Mouse (Mus musculus): ENCODE results near the gene Sept4.

Gene Sept4

DNA sequence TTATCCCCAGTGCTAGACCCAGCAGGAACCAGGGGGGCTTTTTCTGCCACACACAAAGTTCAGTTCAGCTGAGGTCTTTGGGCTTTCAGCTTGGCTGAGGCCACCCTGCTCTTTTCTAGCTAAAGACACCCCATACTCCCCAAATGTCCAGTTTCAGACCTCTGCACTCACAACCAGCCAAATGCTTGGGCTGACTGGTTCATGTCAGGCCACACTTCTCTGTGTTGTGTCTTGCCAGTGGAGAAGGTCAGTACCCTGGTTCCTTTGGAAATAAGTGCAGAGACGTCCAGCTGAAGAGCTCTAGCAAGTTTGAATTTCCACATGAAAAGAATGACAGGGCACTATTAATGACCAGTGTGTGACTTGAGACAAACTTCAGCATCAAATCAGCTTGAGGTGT is 11.0 kb downstream of the Sept4 start:
- no peak for DNase-seq

DNA sequence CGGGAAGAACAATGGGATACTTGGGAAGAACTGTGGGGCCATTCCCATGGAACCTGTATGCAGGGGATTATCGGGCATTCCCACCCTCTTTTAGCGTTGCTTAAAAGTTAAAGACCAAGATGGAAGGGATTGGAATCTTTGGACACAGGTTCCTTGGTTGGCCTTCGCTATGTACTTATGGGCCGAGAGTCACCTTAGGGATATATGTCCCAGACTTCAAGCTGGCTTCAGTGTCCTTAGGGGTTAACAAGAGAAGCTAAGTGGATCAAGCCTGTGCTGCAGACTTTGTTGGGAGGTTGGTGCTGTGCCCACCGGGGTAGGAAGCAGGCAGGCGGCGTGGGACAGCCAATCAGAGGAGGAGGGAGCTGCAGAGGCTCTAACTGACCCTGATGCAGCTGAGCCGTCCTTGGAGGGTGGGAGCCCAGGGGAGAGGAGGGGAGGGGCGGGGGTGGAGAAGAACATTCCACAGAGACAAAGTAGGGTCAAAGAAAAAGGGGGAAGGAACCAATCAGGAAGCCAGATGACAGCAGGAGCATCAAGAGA is 11.9 kb downstream of the Sept4 start:
- no peak for DNase-seq

DNA sequence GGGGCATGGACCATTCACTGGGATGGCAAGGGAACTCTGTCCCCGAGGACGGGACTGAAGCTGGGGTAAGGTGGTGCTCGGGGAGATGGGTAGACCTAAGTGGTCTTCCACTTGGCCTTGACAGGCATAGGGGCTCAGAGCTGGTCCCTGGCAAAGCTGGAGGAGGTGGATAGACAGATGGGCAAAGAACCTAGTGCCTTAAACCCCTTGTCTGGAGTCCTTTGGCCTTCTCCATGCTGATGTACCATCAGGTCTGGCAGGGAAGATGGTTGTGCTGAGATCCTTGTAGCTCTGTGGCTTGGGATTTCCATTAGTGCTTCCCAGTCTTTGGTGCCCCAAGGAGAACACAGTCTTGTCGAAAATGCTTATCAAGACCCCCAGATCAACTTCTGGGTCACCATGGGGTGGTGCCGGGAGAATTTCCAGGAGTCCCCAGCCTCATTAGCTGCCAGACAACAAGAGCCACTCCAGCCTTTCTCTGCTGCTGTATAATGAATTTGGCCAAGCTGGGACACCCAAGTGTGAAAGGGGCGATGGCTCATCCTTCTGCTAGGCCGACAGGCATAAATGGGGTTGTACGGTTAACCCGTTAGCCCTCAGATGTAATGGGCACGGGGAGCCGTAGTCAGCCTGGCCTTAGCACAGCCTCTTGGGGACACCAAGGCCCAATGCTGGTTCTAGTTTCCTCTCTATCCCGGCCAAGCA is 12.6 kb downstream of the Sept4 start:
- DNase-seq: no peak

DNA sequence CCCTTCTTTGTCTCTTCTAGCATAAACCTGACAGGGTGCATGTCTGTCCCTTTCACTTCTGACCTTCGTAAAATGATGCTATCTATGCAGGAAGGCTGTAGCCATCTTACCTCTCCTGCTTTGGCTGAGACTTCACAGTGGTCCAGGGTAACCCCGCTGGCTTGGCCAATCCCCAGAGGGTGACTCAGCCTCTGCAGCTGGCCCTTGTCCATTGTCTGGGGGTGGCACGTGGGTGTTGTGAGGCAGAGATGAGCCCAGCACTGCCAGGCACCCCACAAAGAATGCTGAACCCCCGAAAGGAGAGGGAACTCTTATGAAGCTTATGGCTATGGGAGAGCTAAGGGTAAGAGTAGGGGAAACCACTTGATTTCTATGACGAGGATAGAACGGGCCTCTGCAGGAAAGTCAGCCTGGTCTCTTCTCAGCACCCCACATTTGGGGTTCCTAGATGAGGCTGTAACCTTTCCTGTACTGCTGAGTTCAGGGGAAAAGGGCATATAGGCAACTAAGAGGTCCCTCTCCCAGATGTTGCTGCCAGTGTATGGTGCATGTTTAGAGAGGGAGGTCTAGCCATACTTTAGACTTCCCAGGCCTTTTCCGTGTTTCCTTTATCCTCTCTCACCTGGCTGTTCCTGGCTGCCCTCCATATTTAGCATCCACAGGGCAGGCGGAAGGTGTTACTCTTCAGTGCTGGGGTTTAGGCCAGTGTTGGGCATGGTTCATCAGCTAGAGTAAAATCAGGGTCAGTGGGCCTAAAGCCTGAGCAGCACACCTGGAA is 13.4 kb downstream of the Sept4 start:
- peak; percentile 52 for DNase-seq

DNA sequence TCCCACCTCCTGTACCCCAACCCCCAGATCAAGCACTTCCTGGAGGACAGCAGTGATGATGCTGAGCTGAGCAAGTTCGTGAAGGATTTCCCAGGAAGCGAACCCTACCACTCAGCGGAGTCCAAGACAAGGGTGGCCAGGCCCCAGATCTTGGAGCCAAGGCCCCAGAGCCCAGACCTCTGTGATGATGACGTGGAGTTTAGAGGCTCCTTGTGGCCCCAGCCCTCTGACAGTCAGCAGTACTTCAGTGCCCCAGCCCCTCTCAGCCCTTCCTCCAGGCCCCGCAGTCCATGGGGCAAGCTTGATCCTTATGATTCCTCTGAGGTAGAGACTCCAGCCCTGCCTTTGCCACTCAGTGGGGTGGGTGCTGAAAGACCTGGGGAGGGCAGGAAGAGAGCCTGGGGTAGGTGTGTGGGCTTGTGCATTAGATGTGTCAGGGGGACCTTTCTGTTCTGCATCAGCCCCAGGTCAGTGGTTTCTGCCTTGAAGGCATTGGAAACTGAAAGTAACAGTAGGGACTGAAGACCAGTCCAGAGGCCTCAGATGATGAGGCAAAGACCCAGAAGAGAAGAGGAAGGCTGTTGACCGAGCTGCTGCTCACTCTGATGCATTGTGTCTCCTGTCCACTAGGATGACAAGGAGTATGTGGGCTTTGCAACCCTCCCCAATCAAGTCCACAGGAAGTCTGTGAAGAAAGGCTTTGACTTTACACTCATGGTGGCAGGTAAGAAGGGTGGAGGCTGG is 14.8 kb downstream of the Sept4 start:
- DNase-seq: no peak

DNA sequence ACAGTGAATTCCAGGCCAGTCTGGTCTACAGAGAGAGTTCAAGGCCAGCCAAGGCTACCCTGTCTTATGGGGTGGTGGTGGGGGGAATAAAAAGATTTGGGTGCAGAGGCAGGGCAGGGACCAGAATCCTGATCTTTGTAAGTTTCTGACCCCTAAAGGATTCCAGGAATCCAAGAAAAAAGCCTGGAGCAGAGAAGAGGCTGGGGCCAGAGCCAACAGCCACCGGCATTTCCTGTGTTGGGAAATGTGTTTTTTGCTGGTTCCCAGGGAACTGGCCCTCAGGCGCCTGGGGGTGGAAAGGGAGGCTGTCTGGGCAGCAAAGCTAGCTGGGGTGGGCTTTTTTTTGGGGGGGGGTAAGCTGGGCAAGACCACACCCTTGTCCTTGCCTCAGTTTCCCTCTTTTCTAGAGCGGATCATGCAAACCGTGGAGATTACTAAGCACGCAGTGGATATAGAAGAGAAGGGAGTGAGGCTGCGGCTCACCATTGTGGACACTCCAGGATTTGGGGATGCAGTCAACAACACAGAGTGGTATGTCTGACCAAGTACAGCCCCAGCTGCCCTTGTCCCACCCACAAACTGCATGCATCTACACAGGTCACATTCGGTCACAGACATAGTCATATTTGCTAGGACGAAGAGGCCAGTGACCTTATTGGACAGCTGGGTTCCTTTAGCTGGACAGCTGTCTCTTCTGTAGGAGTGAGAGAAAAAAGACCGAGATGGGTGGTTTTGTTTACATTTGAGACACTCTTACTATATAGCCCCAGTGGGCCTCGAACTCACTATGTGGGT is 16.2 kb downstream of the Sept4 start:
- no peak for DNase-seq

DNA sequence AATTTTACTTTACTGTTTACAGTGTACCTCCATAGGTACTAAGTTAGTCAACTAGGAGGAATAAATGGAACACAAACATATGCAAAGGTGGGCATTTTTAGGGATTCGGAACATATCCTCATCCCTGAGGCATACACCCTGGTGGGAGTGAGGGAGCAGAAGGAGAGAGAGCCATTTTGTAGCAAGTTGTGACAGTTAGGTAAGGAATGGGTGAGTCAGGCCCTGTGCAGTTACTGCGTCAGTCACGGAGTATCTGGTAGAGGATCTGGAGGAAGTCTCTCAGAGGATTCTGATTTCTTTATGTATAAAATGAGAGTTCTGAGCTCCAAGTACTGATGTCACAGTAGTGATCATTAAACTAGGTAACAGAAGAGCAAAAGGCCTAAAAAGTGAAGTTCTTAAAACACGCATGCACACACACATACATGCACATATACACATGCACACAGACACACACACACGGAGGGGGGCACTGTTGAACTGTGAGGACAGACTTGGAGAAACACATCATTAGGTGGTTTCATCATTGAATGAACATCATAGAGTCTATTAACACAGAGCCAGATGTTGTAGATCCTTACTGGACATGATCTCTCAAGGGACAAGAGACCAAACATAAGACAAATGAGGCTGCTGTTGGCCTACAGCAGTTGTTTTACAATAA is 18.6 kb downstream of the Sept4 start:
- no peak for DNase-seq

DNA sequence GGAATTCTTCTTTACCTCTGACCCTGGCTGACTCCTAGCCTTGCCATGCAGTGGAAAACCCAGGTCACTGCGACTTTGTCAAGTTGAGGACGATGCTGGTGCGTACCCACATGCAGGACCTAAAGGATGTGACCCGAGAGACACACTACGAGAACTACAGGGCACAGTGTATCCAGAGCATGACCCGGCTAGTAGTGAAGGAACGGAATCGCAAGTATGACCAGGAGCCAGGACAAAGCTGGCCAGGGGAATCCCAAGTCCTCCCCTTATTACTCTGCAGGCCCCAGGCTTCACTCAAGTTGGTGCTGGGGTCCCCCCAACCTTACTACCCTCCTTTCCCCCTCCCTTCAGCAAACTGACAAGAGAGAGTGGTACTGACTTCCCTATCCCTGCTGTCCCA is 20.9 kb downstream of the Sept4 start:
- no peak for DNase-seq

DNA sequence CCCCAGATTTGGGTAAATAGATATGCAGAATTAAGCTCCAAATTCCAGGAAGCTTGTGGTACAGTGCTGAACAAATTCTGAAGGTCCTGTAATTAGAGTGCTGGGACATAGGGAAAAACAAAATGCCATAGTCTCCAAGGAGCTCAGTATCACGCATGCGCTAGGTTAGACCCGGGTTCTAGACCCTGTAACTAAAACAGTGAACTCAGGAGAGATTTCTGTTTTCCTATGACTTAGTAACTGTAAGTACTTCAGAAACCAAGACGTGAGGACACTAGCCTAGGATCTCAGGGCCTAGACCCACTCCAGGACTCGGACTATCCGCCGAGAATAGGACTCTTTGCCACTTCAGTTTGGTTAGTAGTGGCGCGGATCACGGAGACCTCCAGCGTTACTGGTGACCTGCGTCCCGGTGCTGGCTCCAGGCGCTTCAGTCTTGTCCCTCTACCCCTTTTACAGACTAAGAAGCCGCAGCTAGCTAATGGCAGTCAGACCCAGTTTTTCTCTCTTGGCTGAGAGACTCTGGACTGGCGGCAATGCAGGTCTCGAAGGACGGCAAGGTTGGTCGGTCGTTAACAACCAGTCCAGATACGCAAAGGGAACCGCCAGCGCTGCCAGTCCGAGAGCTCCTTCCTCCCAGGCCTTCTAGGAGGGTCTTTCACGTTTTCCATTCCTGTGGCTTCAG is 22.3 kb downstream of the Sept4 start:
- DNase-seq: peak; percentile 47

DNA sequence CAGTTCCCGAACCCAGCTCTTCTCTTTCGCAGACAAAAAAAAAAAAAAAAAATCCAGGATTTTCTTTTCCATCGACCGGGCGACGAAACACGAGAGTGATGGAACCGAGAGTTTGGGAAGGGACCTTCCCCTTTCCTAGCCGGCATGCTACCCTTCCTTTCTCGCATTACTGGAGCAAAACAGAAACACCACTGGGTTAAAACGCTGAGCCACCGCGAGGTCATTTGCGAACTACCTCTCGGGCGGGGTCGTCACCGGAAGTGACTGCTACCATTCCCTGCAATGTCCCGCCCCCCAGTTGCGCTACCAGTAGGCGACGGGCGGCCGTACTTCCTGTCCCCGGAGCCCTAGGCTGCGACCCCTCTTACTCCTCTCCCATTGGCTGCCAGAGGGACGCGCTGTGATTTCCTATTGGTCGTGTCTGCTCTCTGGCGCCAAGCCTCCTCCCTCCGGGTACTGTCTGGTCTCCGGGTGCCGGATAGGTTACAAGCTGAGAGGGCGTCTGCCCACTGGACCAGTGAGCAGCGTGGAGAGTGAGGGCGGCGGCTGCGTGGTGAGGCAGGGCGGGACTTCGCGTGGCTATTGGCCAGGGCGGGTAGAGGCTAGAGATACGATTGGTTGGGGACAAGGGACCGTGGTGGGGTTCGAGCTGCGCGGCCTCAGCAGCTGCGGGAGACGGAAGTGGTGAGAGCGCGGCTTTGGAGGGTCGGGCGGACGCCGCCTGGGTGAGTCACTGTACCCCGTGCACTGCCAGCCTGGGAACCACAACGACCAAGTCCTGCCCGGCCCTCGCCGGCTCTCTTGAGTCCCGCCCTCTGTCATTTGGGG is 23.0 kb downstream of the Sept4 start, which contains the start of gene Mtmr4:
Gene Mtmr4 (plus strand): TSS at position 637 of the 828 bp plus-strand sequence.
- DNase-seq: peak; percentile 100

DNA sequence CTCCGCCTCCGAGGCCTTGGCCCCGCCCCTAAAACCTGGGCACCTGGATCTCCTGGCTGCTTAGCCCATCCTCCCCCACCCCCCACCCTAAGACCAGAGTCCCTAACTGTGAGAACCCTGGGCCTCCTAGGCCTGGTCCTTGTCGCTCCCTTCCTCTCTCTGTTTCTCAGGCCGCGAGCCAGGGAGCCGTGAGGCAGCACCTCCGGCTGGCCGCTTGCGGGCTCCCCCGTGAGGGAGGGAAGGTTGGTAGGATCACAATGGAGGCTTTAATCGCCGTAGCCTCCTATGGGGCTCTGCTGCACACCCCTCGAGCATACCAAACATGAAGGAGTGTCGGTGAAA is 23.6 kb downstream of the Sept4 start:
- no peak for DNase-seq

DNA sequence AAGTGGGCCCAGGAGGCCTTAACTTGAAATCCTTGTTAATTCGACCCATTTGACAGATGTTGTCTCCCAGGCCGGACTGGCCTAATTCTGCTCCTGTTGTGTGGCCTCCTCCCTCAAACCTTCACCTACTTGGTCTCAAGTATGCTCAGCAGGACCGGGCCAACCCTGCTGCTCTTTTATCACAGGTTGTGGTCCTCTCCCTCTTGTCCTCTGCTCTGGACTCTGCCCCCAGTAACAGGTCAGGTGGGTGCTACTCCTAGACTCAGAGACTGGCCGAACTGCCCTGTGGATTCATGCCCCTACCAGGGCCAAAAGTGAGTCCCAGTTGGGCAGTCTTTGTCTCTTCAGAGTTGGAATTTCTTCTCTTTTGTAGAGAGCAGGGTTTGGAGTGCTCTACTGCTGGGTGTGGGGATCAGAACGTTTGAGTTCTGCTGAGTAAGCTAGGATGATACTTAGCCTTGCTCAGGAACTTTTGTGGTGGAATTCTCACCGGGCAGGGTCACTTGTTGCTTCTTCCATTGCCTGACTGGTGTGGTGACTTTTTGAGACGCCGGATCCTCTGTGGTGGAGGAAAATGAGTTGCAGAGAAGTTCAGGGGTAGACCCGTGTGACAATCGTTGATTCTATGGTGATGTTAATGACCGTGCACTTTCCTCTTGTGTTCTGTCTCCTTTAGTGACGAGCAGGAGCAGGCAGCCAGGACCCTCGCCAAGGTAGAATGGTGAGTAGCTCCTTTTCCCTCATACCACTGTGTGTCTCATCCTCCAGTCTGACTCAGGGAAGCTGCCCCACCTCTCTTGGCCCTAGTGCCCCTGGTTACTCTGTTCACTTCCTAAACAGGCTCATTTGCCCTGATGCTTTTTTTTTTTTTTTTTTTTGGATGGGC is 24.3 kb downstream of the Sept4 start:
- DNase-seq: no peak

DNA sequence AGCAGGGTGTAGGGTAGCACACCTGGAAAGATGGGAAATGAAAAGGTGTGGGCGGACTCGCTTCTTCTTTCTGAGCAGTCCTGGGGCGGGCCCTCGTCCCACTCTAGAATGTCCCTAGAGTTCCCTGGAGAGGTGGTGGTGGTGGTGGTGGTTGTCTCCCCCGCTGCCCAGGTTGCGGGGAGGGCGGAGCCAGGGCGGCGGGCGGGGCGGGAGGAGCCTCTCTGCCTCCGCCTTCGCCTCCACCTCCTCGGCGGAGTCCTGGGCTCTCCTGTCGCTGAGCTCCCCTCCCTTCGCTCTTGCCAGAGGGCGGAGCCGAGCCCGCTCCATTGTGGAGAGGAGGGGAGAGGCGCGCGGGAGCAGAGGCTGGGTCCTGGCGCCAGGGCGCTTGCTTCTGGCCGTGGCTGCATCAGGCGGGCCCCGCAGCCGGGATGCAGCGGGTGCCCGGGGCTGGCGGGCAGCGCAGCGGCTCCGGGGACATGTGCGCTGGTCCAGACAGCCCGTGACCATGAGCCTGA is 26.7 kb downstream of the Sept4 start:
- peak; percentile 87 for DNase-seq

DNA sequence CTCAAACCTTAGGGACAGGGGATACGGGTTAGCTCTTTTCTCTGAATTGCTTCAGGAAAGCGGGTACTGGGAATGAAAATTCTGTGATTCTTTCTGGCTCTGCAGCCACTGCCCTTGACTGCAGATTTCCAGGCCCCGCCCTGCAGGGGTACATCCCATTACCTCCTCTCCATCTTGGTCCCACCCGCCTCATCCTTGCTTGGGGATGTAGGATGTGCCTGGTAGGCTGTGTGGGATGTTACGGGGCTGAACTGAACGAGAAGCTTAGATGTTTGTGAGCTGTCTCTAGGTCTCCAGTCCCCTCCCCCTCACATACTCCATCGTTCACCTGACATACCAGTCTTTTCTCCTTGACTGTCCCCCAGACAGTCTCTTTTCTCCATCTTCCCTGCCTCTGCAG is 27.3 kb downstream of the Sept4 start:
- DNase-seq: no peak

DNA sequence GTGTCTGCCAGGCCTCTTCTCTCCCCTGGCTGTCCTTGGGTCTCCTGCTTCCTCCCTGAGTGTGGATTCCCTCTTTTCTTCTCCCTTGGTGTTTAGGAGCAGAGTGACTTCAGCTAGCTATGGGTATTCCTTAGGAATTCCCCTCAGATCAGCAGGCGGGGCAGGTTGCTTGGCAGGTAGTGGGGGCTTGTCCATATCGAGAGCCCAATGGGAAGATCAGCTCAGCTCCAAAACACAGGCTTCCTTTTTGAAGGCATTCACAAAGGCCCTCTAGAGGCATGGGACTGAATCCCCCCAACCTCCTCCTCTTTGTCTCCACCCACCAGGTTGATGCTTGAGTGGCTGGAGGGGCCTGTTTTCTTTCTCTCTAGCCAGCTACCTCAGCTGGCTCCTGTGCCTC is 27.8 kb downstream of the Sept4 start:
- no peak for DNase-seq

DNA sequence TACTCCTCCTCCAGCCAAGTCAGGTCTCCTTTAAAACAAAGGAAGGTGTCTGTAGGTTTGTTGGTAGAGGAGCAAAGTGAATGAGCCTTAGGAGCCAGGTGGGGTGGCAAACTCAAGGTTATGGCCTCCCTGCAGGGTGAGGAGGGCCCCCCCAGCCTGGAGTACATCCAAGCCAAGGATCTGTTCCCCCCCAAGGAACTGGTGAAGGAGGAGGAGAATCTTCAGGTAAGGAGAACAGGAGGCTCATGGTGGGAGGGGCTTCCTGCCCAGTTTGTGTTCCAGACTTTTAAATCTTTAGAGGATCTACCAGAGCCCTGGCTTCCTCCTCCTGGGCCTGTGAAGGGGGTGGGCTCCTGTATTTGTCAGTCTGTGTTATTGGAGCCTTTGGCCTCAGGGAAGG is 28.4 kb downstream of the Sept4 start:
- DNase-seq: no peak

DNA sequence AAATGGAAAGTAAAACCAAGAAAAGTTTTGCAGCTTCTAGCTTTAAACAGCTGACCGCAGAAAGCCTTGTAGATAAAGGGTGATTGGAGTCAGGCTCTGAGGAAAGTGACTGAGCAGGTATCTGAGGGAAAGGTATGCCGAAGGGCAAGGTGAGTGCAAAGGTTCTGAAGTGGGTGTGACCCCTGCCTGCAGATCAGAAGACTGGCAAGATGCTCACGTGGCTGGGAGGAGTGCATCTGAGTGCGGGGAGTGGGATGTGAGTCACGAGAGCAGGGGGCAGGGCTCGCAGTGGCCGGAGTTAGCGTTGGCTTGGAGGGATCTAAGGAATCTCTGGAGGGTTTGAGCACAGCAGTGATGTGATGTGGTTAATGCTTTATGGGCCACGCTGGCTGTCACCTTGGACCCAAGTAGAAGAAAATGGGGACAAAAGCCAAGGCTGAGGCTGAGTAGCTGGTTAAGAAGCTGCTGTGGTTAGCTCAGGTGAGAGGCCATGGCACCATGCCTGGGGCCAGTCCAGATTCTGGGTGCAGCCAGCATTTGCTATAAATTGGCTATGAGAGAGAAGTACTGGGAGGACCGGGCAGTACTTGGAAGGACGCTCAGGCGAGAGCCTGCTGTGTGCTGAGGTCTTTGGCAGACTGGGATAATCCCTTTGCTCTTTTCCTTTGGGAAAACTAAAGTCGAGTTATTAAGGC is 30.8 kb downstream of the Sept4 start:
- no peak for DNase-seq

DNA sequence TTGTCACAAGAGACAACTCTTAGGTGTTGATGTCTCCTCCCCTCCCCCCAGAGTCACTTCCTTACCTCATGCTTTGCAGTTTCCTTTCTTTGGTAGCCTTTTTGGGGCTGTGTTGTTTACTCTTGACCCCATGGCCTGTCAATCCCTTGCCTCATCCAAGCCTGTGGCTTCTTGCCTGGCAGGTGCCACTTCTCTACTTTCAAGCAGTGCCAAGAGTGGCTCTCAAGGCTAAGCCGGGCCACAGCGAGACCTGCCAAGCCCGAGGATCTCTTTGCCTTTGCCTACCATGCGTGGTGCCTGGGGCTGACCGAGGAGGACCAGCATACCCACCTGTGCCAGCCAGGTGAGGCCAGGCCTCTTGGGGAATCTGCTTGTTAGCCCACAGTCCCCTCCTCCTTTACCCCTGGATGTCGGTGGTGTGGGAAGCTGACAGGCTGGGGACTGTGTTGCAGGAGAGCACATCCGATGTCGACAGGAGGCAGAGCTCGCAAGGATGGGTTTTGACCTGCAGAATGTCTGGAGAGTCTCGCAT is 31.7 kb downstream of the Sept4 start:
- DNase-seq: no peak

Data from cerebellum, adult 11 months (tissue).